Mouse (Mus musculus) NIH3T3 (cell line): ENCODE measurements around the gene Polr2e.

Source experiments
- DNase-seq: peaks from one replicate; pipeline ENCODE4 v3.0.0-alpha.2; 2012; ENCODE audit warnings: low read depth

Polr2e gene

DNA sequence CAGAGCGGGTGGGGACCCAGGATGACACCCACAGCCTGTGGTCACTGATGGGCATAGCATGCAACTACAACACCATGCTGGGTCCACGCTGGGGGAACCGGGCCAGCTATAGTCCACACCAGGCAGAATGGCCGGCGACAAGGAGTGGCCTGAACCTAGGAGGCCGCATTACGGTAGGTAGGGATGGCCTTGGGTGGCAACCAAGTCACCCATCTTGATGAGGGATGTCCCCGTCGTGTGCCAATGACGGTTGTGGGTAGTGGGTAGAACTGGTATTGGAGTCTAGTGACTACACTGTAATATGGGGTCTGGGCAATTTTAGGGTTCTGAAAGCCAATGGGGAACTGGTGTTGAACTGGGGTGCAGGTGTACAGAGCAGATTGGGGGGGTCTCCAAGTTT lies 22.7 kb downstream of the Polr2e start:
- DNase-seq, result no peak

DNA sequence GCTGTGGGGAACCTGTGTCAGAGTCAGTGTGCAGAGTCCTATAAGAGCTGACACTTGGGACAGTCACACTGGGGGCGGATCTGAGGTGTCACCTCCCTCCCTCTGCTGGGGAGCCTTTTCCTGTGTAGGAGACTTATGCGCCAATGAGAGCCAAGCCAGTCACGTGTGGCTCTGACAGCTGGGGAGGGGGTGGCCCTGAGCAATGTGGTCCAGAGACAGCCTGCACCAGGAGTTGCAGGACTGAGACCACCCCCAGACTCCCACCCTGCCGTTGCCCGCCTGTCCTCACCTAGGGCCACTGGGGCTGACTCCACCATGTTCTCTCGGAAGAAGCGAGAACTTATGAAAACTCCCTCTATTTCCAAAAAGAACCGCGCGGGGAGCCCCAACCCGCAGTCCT lies 23.1 kb downstream of the Polr2e start, which contains the start of gene Arhgap45:
Arhgap45 (plus strand) TSS at position 143 of the 400 bp plus-strand sequence.
- no peak for DNase-seq

DNA sequence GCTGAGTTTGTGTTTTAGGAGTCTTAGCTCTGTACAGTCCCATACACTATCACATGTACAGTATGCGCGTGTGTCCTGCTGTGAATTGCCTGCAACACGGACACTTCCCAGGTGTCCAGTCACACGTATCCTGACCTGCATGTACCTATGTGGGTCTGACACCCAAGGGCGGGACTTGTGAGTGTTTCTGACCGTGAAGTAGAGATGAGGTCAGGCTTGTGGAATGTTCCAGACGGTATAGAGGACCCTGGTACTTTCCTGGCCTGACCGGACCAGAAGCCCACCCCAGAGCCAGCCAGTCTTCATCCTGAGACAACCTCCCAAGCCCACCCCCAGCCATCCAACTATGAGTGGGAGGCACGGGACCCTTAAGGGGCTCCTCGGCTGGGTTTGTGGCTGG lies 24.0 kb downstream of the Polr2e start:
- no peak for DNase-seq

DNA sequence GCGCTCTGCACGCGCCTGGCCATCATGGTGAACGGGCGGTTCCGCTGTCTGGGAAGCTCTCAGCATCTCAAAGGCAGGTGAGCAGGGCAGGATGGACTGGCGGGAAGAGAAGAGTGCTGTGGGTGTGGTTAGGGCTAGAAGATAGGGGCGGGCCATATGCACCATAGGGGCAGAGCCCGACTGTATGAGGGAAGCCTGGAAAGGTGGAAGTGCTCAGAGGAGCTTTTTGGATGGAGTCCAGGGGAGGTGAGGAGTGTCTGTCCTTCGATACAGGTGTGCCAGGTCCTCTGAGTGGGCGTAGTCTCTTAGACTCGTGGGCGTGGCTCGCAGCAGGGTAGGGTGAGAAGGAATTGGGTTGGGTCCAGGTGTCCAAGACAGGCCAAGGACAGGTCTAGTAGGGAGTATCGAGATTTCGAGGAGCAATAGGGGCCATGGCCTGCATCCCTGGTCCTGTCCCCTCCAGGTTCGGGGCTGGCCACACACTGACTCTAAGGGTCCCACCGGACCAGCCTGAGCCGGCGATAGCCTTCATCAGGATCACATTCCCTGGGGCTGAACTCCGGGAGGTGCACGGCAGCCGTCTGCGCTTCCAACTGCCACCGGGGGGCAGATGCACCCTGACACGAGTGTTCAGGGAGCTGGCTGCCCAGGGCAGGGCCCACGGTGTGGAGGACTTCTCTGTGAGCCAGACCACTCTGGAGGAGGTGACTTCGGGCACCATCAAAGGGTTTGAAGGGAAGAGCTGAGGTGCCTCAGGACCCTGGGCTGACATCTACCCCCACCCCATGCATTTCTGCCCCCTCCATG lies 24.9 kb downstream of the Polr2e start:
- peak; percentile 83 for DNase-seq

DNA sequence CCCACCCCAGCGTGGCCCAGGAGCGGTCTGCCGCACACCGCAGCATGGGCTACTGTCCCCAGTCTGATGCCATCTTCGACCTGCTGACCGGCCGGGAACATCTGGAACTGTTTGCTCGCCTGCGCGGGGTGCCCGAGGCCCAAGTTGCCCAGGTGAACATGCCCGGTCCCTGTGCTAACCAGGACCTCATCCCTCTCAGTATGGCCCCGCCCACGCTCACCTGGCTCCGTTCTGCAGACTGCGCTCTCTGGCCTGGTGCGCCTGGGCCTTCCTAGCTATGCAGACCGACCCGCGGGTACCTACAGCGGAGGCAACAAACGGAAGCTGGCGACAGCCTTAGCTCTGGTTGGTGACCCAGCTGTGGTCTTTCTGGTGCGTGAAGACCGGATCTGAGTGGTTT lies 26.0 kb downstream of the Polr2e start:
- DNase-seq, result no peak

DNA sequence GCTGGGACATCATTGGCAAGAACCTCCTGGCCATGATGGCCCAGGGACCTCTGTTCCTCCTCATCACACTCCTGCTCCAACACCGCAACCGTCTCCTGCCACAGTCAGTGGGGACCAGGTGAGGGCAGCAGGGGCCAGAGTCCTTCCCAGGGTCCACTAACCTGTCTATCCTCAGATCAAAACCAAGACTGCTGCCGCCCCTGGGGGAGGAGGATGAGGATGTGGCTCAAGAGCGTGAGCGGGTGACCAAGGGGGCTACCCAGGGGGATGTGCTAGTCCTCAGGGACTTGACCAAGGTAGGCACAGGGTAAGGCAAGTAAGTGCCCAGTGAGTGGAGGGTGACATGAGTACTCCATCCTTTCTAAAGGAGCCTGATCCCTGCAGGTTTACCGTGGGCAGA lies 27.9 kb downstream of the Polr2e start:
- DNase-seq, result no peak

DNA sequence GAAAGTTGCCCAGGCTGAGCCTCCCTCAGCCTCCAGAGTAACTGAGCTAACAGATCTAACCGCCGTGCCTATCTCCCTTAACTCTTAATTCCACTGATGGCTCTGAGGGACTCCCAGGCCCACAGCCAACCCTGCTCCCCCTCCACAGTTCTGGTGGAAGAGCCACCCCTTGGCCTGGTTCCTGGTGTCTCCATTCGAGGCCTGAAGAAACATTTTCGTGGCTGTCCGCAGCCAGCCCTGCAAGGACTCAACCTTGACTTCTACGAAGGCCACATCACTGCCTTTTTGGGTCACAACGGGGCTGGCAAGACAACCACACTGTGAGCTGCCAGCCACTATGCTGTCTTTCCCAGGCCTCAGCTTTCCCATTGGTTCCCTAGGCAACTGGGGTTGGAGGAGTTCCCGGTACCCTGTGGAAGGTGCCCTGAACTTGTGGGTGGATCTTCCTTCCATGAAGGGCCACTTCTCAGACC lies 35.3 kb downstream of the Polr2e start:
- no peak for DNase-seq

DNA sequence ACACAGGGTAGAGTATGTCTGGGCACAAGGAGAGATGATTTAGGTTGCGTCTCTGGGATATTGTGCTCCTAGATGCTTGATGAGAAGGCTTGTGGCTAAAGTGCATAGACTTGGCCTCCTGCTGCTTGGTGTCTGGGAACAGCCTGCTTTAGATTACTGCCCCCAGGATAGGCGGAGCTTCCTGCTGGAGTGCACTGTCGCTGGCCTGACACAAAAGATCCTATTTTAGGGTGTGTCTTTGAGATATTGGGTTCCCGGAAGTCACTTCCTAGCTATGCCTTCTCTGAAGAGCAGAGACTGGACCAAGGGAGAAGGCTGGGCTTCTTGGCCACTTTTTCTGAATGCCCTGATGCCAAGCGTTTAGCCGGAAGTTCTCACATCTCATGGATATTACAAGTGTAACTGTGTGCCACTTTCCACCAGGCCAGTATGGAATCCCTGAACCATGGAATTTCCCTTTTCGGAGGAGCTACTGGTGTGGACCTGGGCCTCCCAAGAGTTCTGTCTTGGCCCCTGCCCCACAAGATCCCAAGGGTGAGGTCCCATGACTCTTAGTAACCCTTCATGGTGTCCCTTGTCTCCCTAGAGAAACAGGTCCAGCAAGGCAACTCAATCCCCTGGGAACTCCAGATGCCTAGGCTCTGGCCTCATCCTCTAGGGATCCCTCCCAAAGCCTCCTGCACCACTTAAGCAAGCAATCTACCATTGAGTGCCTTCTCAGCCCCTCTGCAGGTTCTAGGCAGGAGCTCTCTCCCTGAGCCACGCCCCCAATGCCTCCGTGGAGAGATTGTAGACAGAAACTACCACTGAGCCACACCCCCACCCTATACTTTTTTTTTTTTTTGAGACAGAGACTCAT lies 36.0 kb downstream of the Polr2e start:
- DNase-seq, result no peak

DNA sequence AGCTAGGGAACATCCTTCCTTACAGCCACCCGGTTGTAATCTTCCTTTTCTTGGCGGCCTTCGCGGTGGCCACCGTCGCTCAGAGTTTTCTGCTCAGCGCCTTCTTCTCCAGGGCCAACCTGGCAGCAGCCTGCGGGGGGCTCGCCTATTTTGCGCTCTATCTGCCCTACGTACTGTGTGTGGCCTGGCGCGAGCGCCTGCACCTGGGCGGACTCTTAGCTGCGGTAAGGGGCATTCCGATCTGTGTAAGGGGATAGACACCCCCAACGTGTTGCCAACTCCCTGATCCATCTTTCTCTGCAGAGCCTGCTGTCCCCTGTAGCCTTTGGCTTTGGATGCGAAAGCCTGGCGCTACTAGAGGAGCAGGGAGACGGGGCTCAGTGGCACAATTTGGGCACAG lies 36.8 kb downstream of the Polr2e start:
- no peak for DNase-seq

DNA sequence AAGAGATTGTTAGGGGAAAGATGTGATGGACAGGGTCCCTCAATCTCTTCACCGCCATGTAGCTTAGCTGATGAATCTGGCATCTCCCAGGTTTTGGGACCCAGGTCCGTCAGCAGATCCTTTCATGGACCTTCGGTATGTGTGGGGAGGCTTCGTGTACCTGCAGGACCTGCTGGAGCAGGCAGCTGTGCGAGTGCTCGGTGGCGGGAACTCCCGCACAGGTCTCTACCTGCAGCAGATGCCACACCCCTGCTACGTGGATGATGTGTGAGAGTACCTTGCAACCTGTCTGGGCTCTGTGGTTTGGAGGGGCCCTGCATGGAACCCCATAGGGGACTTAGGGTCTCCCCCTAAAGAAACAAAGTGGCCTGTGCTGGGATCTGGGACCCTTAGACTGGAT lies 37.6 kb downstream of the Polr2e start:
- no peak for DNase-seq

DNA sequence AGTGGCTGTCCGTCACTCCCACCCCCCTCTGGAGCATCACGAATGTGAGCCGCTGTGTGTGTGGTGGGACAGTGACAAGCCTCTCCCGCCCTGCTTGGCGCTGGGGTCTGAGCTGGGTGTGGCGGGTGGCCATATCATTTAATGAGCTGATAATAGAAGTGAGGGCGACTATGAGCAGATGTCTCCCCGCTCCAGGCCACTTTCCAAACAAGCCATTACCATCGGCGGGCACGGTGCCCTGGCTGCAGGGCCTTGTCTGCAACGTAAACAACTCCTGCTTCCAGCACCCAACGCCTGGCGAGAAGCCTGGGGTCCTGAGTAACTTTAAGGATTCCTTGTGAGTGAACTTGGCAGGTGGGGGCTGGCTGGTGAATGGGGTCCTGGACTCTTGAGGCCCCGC lies 41.8 kb downstream of the Polr2e start:
- peak; percentile 58 for DNase-seq

DNA sequence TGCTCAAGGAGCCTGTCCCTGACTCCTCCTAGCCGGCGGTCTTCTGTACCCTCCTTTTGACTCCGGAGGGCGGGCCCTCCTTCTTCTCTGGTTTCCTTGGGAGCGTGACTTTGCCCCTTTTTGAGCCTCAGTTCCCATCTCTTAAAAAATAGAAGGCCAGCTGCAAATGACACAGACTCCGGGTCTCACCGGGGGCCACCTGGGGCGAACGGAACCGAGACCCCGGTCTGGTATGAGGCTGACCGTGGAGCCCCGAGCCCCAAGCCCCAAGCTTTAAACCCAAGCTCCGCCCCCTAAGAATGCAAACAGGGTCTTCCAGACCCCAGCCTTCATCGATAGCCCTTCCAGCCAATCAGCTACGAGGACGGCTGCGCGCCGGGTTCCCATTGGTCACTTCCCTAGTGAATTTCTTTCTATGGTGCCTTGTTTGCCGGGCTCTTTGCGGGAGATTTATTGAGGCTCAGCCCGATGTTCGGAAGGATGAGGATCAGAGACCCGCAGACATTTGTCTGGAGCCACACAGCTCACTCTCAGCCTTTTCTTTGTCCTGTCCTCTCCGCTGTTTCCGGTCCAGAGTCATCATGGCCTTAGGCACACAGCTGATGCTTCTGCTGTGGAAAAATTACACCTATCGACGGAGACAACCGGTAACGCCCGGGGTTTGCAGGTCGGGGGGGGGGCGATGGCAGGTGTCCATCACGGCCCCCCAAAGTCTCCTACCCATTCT lies 42.4 kb downstream of the Polr2e start:
- DNase-seq, result peak; percentile 78

DNA sequence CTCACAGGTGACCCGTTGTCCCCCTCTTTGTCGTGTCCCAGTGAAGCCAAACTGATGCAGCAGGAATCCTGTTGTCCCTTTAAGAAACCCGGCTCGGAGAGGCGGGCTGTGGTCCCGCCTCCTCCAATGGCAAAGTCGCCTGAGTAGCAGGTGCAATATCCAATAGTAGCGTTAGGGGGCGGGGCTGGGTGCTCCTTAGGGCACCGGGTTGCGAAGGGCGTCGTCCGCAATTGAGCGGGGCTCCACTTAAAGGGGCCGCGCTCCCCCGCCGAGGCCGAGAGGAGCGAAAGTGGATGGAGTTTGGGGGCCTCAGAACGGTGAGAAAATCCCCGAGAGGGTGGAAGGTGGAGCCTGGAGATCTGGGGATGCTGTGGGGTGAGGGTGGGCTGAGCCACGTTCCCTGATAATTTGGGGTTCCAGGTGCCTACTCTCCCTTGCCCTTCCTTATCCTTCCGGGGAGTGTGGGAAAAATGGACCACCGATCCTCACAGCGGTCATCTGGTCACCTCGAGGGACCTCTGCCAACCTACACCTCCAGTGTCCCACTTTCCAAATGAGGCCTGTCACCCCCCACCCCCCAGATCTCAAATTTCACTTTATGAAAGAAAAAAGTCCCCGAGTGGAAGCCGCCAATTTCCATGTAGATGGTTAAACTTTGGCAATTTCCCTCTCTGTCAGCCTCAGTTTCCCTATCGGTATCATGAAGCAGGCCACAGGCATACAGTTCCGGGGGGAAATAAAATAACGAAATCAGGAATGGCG lies 43.1 kb downstream of the Polr2e start, which contains the start of gene Abca7:
Abca7 (plus strand) TSS at position 223 of the 762 bp plus-strand sequence.
- peak; percentile 98 for DNase-seq

DNA sequence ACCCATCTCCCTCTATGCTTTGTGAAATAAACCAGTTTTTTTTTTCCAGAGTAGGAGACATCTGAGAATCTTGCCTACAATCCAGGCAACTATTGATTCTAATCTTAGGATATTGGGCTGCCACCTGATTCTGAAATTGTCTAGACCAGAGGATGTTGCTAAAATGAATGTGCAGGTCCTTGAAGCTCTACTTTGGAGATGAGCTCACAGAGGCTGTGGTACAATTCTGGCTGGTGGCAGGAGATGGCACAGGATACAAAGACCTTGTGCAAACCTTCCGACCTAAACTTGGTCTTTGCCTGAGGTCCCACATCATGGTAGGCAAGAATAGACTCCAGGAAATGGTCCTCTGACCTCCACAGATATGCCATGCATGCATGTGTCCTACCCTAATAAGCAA lies 44.0 kb downstream of the Polr2e start:
- no peak for DNase-seq

DNA sequence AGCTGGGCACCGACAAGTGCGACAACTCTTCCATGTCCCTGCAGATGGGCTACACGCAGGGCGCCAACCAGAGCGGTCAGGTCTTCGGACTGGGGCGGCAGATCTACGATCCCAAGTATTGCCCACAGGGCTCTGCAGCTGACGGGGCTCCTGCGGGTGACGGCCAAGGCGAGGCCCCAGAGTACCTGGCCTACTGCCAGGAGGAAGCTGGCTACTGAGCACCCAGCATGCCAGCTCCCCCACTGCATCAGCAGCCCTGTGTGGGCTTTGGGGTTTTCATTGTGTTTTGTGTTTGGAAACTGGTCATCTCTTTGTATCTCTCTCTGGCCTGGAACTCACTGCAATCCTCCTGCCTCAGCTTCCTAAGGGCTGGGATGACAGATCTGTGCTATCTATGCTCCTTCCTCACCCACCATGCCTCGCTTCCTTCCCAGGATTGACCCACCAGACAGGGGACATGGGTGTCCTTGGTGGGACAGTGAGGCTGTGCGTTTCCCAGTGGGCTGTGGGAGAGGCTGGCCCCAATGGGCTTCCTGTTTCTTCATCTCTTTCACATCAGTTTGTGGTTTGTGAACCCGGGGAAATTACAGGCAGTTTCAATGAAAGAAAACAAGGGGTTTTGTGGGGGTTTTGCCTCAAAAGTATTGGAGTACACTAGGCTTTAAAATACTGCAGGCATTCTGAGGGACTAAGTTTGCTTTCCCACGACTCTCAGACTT lies 45.0 kb downstream of the Polr2e start:
- DNase-seq, result peak; percentile 37

DNA sequence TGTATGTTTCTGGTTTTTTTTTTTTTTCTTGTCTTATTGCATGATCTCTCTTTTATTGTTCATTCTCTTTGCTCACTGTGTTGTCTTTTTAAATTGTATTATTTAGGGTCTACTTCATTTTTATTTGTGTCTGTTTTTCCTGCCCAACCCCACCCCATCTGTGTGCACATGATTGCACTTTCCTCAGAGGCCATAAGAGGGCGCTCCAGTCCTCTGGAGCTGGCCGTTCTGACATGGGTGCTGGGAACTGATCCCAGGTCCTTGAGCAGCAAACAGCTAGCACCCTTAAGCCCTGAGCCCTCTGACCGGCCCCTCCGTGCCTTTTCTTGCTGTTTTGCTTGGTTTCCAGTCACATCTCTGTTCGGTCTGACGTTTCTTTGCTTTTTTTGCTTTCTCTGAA lies 48.0 kb downstream of the Polr2e start:
- DNase-seq, result peak; percentile 48

DNA sequence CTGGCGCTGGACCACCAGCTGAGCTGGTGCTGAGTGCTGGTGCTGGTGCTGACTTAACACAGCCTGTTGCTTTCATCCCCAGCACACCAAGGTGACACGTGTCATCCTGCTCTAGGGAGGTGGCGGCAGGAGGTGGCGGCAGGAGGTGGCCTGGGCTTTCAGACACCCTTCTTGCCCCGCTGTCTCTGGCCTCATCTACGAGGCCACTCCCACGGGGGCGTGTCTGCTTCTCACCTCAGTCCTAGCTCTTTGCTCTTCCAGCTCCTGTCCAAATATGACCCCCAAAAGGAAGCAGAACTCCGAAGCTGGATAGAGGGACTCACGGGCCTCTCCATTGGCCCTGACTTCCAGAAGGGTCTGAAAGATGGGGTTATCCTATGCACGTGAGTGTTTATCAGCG lies 48.5 kb downstream of the Polr2e start:
- no peak for DNase-seq

DNA sequence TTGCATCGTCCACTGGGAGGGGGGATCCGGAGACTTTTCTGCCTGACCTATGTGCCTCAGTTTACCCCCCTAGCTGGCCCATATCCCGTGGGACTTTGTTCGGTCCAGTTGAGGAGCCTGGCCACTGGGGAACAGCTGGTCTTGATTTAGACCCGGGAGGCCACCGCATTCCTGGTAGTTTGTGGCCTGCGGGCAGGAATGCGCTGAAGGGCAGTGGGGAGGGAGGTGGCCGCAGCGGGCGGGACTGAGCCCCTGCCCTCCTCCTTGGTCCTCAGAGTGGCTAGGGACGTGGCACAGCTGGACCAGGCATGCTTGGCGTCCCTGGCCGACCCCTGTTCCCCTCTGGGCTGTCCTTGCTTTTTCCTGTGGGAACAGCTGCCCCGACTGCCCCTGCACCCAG lies 49.7 kb downstream of the Polr2e start:
- peak; percentile 87 for DNase-seq

DNA sequence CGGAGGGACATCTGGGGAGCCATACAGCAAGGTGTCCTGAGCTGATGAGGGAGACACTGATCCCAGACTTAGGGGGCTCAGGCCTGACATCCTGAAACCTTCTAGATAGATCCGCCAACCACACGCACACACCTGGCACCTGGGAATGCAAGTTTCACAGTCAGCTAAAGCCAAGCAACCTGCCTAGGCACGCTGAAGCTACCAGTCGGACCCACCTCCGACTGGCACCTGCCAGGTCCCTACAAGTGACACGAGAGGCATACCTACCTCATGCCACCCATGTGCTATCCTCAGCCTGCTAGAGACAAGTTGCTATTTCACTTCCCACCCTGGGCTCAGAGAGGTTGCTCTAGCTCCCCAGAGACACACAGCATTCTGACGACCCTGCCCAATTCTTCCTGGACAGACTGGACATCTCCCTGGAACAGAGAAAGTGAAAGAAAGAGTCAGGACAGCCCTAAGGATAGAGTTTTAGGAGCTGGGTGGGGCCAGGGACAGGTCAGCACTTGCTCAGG lies 50.3 kb downstream of the Polr2e start:
- peak; percentile 47 for DNase-seq

DNA sequence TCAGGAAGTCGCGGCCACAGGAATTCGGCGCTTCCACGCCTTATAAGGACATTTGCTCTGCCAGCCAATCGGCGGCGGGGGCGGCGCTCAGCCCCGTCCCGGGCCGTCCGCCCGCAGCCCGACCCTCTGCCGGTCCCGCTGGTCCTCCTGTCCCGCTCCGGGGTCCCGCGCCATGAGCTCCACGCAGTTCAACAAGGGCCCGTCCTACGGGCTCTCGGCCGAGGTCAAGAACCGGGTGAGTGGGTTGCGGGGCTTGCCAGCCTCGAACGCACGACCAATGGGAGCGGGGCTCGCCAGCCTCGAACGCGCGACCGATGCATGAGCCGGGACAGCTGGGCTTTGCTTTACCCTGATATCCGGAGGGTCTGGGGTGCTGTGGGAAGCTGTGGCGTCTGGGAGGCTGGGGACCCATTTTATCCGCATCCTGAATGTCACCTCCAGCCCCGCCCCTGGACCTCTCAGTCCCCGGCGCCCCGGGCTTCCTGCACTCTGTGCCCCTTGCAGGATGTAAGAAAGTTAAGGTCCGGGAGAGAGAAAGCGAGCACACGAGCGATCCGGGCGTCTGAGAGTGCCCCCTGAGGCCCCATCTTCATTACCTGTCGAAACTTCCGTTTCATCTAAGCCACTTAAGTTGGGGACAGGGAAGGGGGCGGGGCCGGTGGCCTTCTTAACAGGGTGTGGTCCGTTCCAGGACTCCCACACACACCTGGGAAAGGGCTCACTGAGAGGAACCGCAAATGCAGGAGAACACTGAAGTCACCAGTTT lies 50.9 kb downstream of the Polr2e start, which contains the start of gene Cnn2:
Cnn2 (plus strand) TSS at position 79 of the 766 bp plus-strand sequence.
- DNase-seq, result peak; percentile 90
